Mouse (Mus musculus) ES-Bruce4 (cell line): ENCODE data around the gene Rpe65. TPM values are rescaled to one million over a fixed set of nuclear protein-coding genes. Genes with fewer than 3 reads are reported as not detected.

Source experiments
- H3K27ac ChIP-seq: 2 replicates; pipeline ENCODE4 v1.5.1; 2012; ENCODE audit warnings: low read length, inconsistent platforms; ENCODE audit not compliant: insufficient read depth
- H3K27me3 ChIP-seq: 2 replicates; pipeline ENCODE4 v1.6.1; 2012; ENCODE audit warnings: mild to moderate bottlenecking, low read length, inconsistent platforms; ENCODE audit not compliant: control insufficient read depth, poor library complexity, insufficient read depth, severe bottlenecking
- H3K36me3 ChIP-seq: 2 replicates; pipeline ENCODE4 v1.6.1; 2012; ENCODE audit warnings: inconsistent platforms, mild to moderate bottlenecking, low read length, moderate library complexity; ENCODE audit not compliant: control insufficient read depth, poor library complexity, insufficient read depth, severe bottlenecking
- H3K4me1 ChIP-seq: one replicate; pipeline ENCODE4 v1.8.1; 2011; ENCODE audit warnings: low read length; ENCODE audit not compliant: control insufficient read depth, insufficient read depth
- H3K4me3 ChIP-seq: 2 replicates; pipeline ENCODE4 v1.5.1; 2011; ENCODE audit warnings: low read depth, mild to moderate bottlenecking, low read length
- H3K9ac ChIP-seq: 2 replicates; pipeline ENCODE4 v1.6.1; 2012; ENCODE audit warnings: low read depth, mild to moderate bottlenecking, inconsistent platforms; ENCODE audit not compliant: poor library complexity, severe bottlenecking
- H3K9me3 ChIP-seq: replicated peaks from 2 replicates; pipeline ENCODE4 v1.6.1; 2012; ENCODE audit warnings: mild to moderate bottlenecking, low read length, inconsistent platforms; ENCODE audit not compliant: control insufficient read depth, poor library complexity, insufficient read depth, severe bottlenecking
- CTCF ChIP-seq: IDR thresholded peaks from one replicate; pipeline ENCODE4 v1.8.1; 2011; ENCODE audit warnings: low read depth, low read length
- EP300 ChIP-seq: IDR thresholded peaks from 2 replicates; pipeline ENCODE4 v1.6.1; 2011; ENCODE audit warnings: low read depth, low read length; ENCODE audit not compliant: insufficient read depth
- POLR2A ChIP-seq: IDR thresholded peaks from one replicate; pipeline ENCODE4 v1.8.1; 2011; ENCODE audit warnings: low read length; ENCODE audit not compliant: insufficient read depth
- polyA plus RNA-seq: library from polyadenylated mRNA; stranded (reverse); fragments of >200 nt; gene quantifications from 2 replicates; pipeline ENCODE4 v1.2.4, GENCODE M21; 2011; ENCODE audit warnings: low read depth; ENCODE audit not compliant: missing spikeins, insufficient read depth, insufficient read length

Rpe65 gene
- polyA plus RNA-seq, 1 experiment, result not detected

DNA sequence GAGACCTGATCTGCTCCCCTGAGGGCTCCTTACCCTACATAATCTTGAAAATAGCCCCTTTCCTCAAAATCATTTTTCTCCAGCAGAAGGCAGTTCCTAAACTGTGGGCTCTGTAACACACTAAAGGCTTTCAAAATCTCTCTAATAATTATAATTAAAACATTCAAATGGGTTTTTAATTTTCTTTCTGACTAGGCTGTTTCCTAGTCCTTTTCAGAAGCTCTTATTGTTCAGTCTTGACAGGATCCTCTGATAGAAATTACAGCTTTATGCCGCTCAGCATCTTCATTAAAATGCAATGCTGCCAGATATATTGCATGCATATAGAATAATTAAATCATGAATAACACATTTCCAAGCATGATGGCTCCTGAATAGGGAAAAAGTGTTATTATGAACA, 64.4 kb downstream of the Rpe65 start:
- no peaks in the 10 kb centered on the region for H3K27me3 ChIP-seq
- H3K9me3 ChIP-seq, result no peaks in the 10 kb centered on the region
- no peak overlapping the region for H3K27ac ChIP-seq
- H3K36me3 ChIP-seq, result no peaks in the 10 kb centered on the region
- TF ChIP-seq EP300 (no peak), POLR2A (no peak), CTCF (no peak)
- no peak overlapping the region for H3K9ac ChIP-seq
- no peaks in the 10 kb centered on the region for H3K4me1 ChIP-seq
- no peak overlapping the region for H3K4me3 ChIP-seq

Other genes starting within 250 kb of the Rpe65 start
- 38.6 and 44.5 TPM in 2 replicates for gene Depdc1a, start 103.7 kb upstream of the Rpe65 start, polyA plus RNA-seq
- 49.1 and 52.4 TPM in 2 replicates for gene Wls, start 240.5 kb downstream of the Rpe65 start, polyA plus RNA-seq